Mouse (Mus musculus) embryonic facial prominence, embryonic 15.5 days (tissue): ENCODE results near the gene Lin7a. TPM values are rescaled to one million over a fixed set of nuclear protein-coding genes. Genes with fewer than 3 reads are reported as not detected.

Source experiments
- ATAC-seq: fragments of 200-750 bp; cut with Nextera tagmentation; 2 replicates; pipeline ENCODE4 v1.8.0; 2017; ENCODE audit warnings: low read depth, moderate TSS enrichment; ENCODE audit not compliant: insufficient number of reproducible peaks, low FRiP score, low TSS enrichment
- H3K27ac ChIP-seq: fragments of 300-500 bp; sonication (generic); replicated peaks from 2 replicates; pipeline ENCODE4 v1.5.1; 2015; ENCODE audit warnings: mild to moderate bottlenecking, inconsistent platforms
- H3K27me3 ChIP-seq: fragments of 300-500 bp; sonication (generic); 2 replicates; pipeline ENCODE4 v1.6.1; 2015; ENCODE audit warnings: inconsistent platforms
- H3K36me3 ChIP-seq: fragments of 300-500 bp; sonication (generic); 2 replicates; pipeline ENCODE4 v1.6.1; 2015; ENCODE audit warnings: mild to moderate bottlenecking, inconsistent platforms
- H3K4me1 ChIP-seq: fragments of 300-500 bp; sonication (generic); 2 replicates; pipeline ENCODE4 v1.6.1; 2015; ENCODE audit warnings: inconsistent platforms
- H3K4me2 ChIP-seq: fragments of 300-500 bp; sonication (generic); replicated peaks from 2 replicates; pipeline ENCODE4 v1.6.1; 2015; ENCODE audit warnings: mild to moderate bottlenecking, inconsistent platforms
- H3K4me3 ChIP-seq: fragments of 300-500 bp; sonication (generic); replicated peaks from 2 replicates; pipeline ENCODE4 v1.5.1; 2015; ENCODE audit warnings: mild to moderate bottlenecking, inconsistent platforms
- H3K9ac ChIP-seq: fragments of 300-500 bp; sonication (generic); 2 replicates; pipeline ENCODE4 v1.6.1; 2015; ENCODE audit warnings: inconsistent platforms
- H3K9me3 ChIP-seq: fragments of 300-500 bp; sonication (generic); replicated peaks from 2 replicates; pipeline ENCODE4 v1.6.1; 2016; ENCODE audit warnings: inconsistent platforms
- WGBS: fragments of 180-500 bp; shearing (Covaris S2); methylation state at CpG from one replicate; pipeline ENCODE4 v1.1.7; 2015; 5-methylcytosine and 5-hydroxymethylcytosine counted together
- polyA plus RNA-seq: library from polyadenylated mRNA; unstranded; fragments of >200 nt; fragmentation: Nextera tagmentation; extraction: Ambion mirVana; gene quantifications from 2 replicates; pipeline ENCODE4 v1.2.1, GENCODE M21; 2015

Gene Lin7a
- polyA plus RNA-seq, 1 experiment from 2014 or later: 5.0 TPM

DNA sequence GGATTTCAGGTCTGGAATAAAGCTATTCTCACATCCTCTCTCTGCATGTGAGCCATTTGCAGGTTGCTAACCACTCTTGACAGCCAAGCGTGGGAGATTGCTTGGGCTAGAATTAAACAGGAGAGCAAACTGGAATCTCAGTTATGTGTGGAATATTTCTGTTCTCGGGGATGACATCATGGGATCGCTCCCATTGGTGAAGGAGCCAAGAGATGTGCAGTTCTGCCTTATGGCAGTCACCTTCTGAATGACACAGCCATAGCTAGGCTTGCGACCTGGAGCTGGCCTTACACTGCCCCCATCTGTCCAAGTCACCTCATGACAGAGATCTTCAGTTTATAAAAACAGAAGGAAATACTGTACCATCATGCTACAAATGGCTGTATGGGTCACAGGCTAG, 118.0 kb downstream of the Lin7a start:
- WGBS: 48% methylated on average over 4 of the region's 4 CpGs
- no peak overlapping the region for H3K4me3 ChIP-seq
- no peaks in the 10 kb centered on the region for H3K9me3 ChIP-seq
- no peak overlapping the region for H3K4me2 ChIP-seq
- no peak overlapping the region for H3K9ac ChIP-seq
- H3K4me1 ChIP-seq: no peaks in the 10 kb centered on the region
- no peaks in the 10 kb centered on the region for H3K27me3 ChIP-seq
- no peak for ATAC-seq
- H3K27ac ChIP-seq: no peak overlapping the region
- no peaks in the 10 kb centered on the region for H3K36me3 ChIP-seq

DNA sequence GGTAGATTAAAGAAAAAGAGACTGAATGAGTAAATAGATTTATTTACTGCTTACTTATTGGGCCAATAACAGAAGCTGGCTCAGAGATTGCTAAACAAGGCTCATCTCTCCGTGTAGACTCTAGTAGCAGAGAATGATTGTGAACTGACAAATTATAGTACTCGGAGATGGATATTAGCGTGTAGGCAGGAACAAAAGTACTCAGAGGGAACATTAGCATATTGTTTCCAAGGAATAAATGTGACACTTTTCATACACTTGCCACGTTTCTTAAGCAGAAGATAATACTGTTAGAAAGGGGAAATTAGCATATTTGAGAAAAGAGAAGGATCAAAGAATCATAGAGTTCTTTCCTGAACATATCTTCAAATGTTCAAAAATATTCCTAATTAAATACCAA, 133.9 kb downstream of the Lin7a start:
- Histone ChIP-seq H3K4me1 (no peaks in the 10 kb centered on the region), H3K4me3 (no peak overlapping the region), H3K4me2 (no peak overlapping the region), H3K27me3 (no peaks in the 10 kb centered on the region), H3K9ac (no peak overlapping the region), H3K27ac (no peak overlapping the region), H3K36me3 (no peaks in the 10 kb centered on the region), H3K9me3 (no peaks in the 10 kb centered on the region)
- ATAC-seq: no peak
- WGBS: 83% methylated on average over 4 of the region's 4 CpGs

DNA sequence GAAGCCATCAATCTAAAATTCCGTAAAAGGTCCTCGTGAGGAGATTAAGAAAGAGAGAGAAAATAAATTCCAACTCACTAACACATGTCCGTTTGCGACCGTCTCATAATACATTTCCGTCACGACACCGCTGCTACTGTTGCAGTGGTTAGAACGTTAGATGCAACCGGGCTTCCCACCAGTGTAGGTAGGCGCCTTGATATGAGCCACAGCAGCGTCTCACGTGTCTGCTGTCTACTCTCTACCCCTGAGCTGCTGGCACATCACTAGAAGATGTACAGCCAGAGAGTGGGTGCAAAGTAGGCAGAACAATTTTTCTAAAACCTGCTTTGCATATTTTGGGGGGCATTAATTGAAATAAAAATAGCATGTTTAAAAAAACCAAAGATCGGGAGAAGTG, 146.8 kb downstream of the Lin7a start:
- 86% methylated on average over 14 of the region's 14 CpGs for WGBS
- no peaks in the 10 kb centered on the region for H3K4me1 ChIP-seq
- no peaks in the 10 kb centered on the region for H3K27me3 ChIP-seq
- no peak overlapping the region for H3K27ac ChIP-seq
- no peak overlapping the region for H3K4me3 ChIP-seq
- no peaks in the 10 kb centered on the region for H3K36me3 ChIP-seq
- H3K9me3 ChIP-seq: no peaks in the 10 kb centered on the region
- no peak for ATAC-seq
- no peak overlapping the region for H3K9ac ChIP-seq
- H3K4me2 ChIP-seq: no peak overlapping the region

DNA sequence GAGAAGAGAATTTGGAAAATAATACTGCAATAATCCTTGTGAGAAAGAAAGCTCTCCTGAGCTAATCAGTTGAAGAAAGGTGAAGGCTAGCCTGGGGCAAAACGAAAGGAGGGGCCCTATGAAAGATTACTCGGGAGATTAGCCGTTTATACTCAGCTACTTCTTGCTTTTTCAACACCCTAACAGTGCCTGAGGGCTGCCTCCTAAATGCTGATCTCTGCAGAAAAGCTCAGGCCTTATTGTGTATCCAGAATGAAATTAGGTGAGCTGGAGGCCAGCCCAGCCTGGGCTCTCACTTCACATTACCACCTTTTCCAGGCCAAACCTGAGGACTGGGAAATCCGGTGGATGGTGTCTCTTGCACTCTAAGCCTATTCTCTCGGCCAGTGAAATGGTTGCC, 165.5 kb downstream of the Lin7a start:
- H3K4me1 ChIP-seq: no peaks in the 10 kb centered on the region
- no peaks in the 10 kb centered on the region for H3K9me3 ChIP-seq
- H3K27ac ChIP-seq: no peak overlapping the region
- no peaks in the 10 kb centered on the region for H3K36me3 ChIP-seq
- H3K27me3 ChIP-seq: no peaks in the 10 kb centered on the region
- 29% methylated on average over 5 of the region's 5 CpGs for WGBS
- H3K4me3 ChIP-seq: no peak overlapping the region
- no peak for ATAC-seq
- no peak overlapping the region for H3K4me2 ChIP-seq
- no peak overlapping the region for H3K9ac ChIP-seq

GRCm38 (mm10) chr10:107442781-107443180, 171.3 kb downstream of the Lin7a start:
- WGBS: 5% methylated on average over 4 of the region's 4 CpGs
- no peak overlapping the region for H3K4me2 ChIP-seq
- H3K9ac ChIP-seq: no peak overlapping the region
- H3K36me3 ChIP-seq: no peaks in the 10 kb centered on the region
- H3K27ac ChIP-seq: no peak overlapping the region
- no peaks in the 10 kb centered on the region for H3K27me3 ChIP-seq
- no peak overlapping the region for H3K4me3 ChIP-seq
- H3K9me3 ChIP-seq: no peaks in the 10 kb centered on the region
- no peak for ATAC-seq
- H3K4me1 ChIP-seq: no peaks in the 10 kb centered on the region

DNA sequence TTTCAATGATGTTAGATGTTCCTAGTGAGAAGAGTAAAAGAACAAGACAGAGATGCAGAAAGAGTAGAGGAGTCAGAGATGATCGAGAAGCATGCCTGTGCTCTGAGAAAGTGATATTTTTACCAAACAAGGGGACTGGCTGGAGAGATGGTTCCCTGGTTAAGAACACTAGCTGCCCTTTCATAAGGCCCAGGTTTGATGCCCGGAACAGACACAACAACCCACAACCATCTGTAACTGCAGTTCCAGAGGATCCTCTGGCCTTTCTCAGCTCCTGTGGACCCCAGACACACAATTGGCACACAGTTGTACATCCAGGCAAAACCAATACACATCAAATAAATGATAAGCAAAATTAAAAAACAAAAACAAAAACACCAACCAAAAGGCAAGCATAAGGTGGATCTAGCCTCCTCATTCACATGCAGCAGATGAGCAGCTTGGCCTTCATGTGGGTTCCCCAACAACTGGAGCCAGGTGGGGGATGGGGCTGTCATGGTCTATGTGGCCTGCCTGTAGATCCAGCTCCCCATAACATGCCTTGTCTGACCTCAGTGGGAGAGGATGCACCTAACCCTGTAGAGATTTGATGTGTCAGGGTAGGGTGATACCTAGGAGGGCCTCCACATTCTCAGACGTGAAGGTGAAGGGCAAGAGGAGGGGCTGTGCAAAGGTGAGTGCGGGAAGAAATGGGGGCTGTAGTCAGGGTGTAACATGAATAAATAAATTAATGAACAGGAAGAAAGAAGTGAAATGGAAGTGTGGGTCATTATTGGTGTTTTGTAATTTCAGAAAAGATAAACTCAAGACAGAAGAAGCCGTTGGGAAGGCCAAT, 178.2 kb downstream of the Lin7a start:
- H3K27me3 ChIP-seq: no peaks in the 10 kb centered on the region
- no peak overlapping the region for H3K4me3 ChIP-seq
- no peaks in the 10 kb centered on the region for H3K9me3 ChIP-seq
- H3K36me3 ChIP-seq: no peaks in the 10 kb centered on the region
- H3K4me1 ChIP-seq: no peaks in the 10 kb centered on the region
- no peak for ATAC-seq
- 81% methylated on average over 5 of the region's 5 CpGs for whole genome bisulfite sequencing
- no peak overlapping the region for H3K27ac ChIP-seq
- H3K4me2 ChIP-seq: no peak overlapping the region
- no peak overlapping the region for H3K9ac ChIP-seq

GRCm38 (mm10) chr10:107467819-107468218, 196.3 kb downstream of the Lin7a start:
- Histone ChIP-seq H3K4me1 (no peaks in the 10 kb centered on the region), H3K27ac (no peak overlapping the region), H3K36me3 (no peaks in the 10 kb centered on the region), H3K9ac (no peak overlapping the region), H3K27me3 (no peaks in the 10 kb centered on the region), H3K9me3 (no peaks in the 10 kb centered on the region), H3K4me3 (no peak overlapping the region), H3K4me2 (no peak overlapping the region)
- WGBS: 86% methylated on average over 7 of the region's 7 CpGs
- ATAC-seq: no peak

Other genes starting within 250 kb of the Lin7a start
- 4.0 and 4.7 TPM in 2 replicates for gene Acss3, start 148.0 kb upstream of the Lin7a start, polyA plus RNA-seq
- gene Myf5, start 214.4 kb downstream of the Lin7a start, polyA plus RNA-seq: 17.9 and 20.4 TPM in 2 replicates
- 8.8 and 11.6 TPM in 2 replicates for gene Myf6, start 223.1 kb downstream of the Lin7a start, polyA plus RNA-seq